In genomic region chr2:36075210-36075609, GRCm38 (mm10) we compare ENCODE assay signal across 22 mouse cellular contexts. TPM values are rescaled to one million over a fixed set of nuclear protein-coding genes. Genes with fewer than 3 reads are reported as not detected.
"Had no signal": no experiment of that assay in that cellular context is flagged by ENCODE, and none has a peak within 500 bp of the region (broad histone marks: within the 10 kb centered on the region; RNA-seq: fewer than 3 reads in every experiment).

No protein-coding gene starts in this region.

- H3K9me3 ChIP-seq: neural tube, embryonic 12.5 days; neural tube, embryonic 13.5 days; neural tube, embryonic 15.5 days; stomach, embryonic 15.5 days had no signal

- H3K4me3 ChIP-seq: neural tube, embryonic 12.5 days; neural tube, embryonic 13.5 days; neural tube, embryonic 15.5 days; stomach, embryonic 15.5 days had no signal

- H3K9ac ChIP-seq: neural tube, embryonic 12.5 days; neural tube, embryonic 13.5 days; neural tube, embryonic 15.5 days; stomach, embryonic 15.5 days had no signal

- H3K36me3 ChIP-seq: neural tube, embryonic 12.5 days; neural tube, embryonic 13.5 days; neural tube, embryonic 15.5 days; stomach, embryonic 15.5 days had no signal

- H3K27me3 ChIP-seq: neural tube, embryonic 15.5 days had no signal

- DNase-seq: retina, postnatal 1 day; right cerebral cortex, adult 18-20 months; right cerebral cortex, postnatal 14 days; right cerebral cortex, postnatal 25 days; right cerebral cortex, postnatal 4 days; spleen, adult 18-20 months; thymus, adult 18-20 months; thymus, adult 2 months; thymus, postnatal 14 days; thymus, postnatal 25 days; thymus, postnatal 36 days; thymus, postnatal 4 days had no signal

- H3K27ac ChIP-seq: neural tube, embryonic 12.5 days; neural tube, embryonic 13.5 days; neural tube, embryonic 15.5 days; stomach, embryonic 15.5 days; stomach, postnatal 0 days had no signal

- H3K4me2 ChIP-seq: neural tube, embryonic 12.5 days; neural tube, embryonic 13.5 days; neural tube, embryonic 15.5 days; stomach, embryonic 15.5 days had no signal

RNA-seq across cellular contexts. Expression of gene Morn5, which starts 26.0 kb away (rescaled TPM):
- total RNA-seq: neutrophil, adult 5-6 weeks had no signal
- polyA plus RNA-seq: small intestine, adult 2 months; spleen, adult 2 months; stomach, embryonic 14.5 days; stomach, postnatal 0 days had no signal

RNA-seq across cellular contexts. Expression of gene Lhx6, which starts 30.0 kb away (rescaled TPM):
- total RNA-seq: neutrophil, adult 5-6 weeks had no signal
- polyA plus RNA-seq: neural tube, embryonic 14.5 days had no signal
